Mouse (Mus musculus) lung, postnatal 0 days (tissue): ENCODE data around the gene Bace1.

Source experiments
- CTCF ChIP-seq: IDR thresholded peaks from 2 replicates; pipeline ENCODE4 v1.5.1; 2016; ENCODE audit warnings: antibody characterized with exemption, mild to moderate bottlenecking
- EP300 ChIP-seq: IDR thresholded peaks from 2 replicates; pipeline ENCODE4 v1.6.1; 2016; ENCODE audit warnings: antibody characterized with exemption, mild to moderate bottlenecking, control low read depth

GRCm38 (mm10) chr9:45791456-45792142, 46.8 kb upstream of the Bace1 start:
- TF ChIP-seq EP300 (no peak), CTCF (no peak)
